8 mouse cellular contexts compared by ENCODE assay signal in the genomic region with DNA sequence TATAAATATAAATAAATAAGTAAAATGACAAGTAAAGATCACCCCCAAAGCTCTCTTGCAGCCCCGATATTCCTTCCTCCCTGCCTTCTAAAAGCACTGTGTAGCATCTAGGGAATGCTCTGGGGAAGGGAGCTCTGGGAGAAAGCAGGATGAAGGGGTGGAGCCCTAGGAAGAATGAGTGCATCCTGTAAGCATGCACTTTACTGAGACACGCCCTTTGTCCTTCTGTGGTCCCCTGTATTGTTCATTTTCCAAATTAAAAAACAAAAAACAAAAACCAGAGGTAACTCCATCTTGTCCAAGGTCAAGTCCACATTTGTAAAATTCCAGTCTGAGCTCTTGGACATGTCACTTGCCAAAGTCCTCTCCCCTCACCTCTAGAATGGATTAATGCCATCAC. TPM values are rescaled to one million over a fixed set of nuclear protein-coding genes. Genes with fewer than 3 reads are reported as not detected.
DNase-seq lines count a peak whose midpoint lies in the region; ATAC-seq and TF ChIP-seq lines count a peak whose summit lies in the region.

No protein-coding gene starts in this region.

- H3K36me3 ChIP-seq in kidney, embryonic 16.5 days (ENCODE audit: insufficient read depth, low read length), result peaks cover 40% of the 10 kb centered on the region
- H3K36me3 ChIP-seq in intestine, embryonic 14.5 days (ENCODE audit: control insufficient read depth, insufficient read depth, low read length), result peaks cover 41% of the 10 kb centered on the region
- peaks cover 18% of the 10 kb centered on the region for H3K36me3 ChIP-seq in myocyte (ENCODE audit: control insufficient read depth, insufficient read depth)

- H3K4me2 ChIP-seq in kidney, embryonic 16.5 days (replicated peaks; ENCODE audit: low read depth, low read length), result peak overlapping the region; percentile 86
- peak overlapping the region; percentile 94 for H3K4me2 ChIP-seq in intestine, embryonic 14.5 days (ENCODE audit: low read length)
- H3K4me2 ChIP-seq in myocyte (ENCODE audit: low read depth), result peak overlapping the region; percentile 100

- no peak for TF ChIP-seq POLR2A in cortical plate, adult 2 months (IDR thresholded peaks at IDR 0.05; ENCODE audit: extremely low read depth, insufficient read depth, low read length)
- TF ChIP-seq POLR2A in myocyte (IDR thresholded peaks at IDR 0.05; ENCODE audit: insufficient read length, low read depth), result no peak

- H3K9me3 ChIP-seq in kidney, embryonic 16.5 days (ENCODE audit: low read length), result no peaks in the 10 kb centered on the region
- H3K9me3 ChIP-seq in intestine, embryonic 14.5 days (ENCODE audit: control insufficient read depth, low read length), result no peaks in the 10 kb centered on the region

- H3K27me3 ChIP-seq in kidney, embryonic 16.5 days (ENCODE audit: insufficient read depth, low read length), result no peaks in the 10 kb centered on the region
- no peaks in the 10 kb centered on the region for H3K27me3 ChIP-seq in intestine, embryonic 14.5 days (replicated peaks; ENCODE audit: control insufficient read depth, insufficient read depth, low read length)
- no peaks in the 10 kb centered on the region for H3K27me3 ChIP-seq in myocyte (ENCODE audit: control insufficient read depth, insufficient read depth, insufficient read length)

- H3K4me1 ChIP-seq in kidney, embryonic 16.5 days (ENCODE audit: insufficient read depth, low read length), result peaks cover 25% of the 10 kb centered on the region
- peaks cover 8% of the 10 kb centered on the region for H3K4me1 ChIP-seq in cortical plate, adult 2 months (ENCODE audit: control insufficient read depth, insufficient read depth, low read length)
- H3K4me1 ChIP-seq in intestine, embryonic 14.5 days (replicated peaks; ENCODE audit: control insufficient read depth, insufficient read depth, low read length), result peaks cover 23% of the 10 kb centered on the region

- no peak overlapping the region for H3ac ChIP-seq in myocyte (ENCODE audit: control insufficient read depth, insufficient read length)

- 73% methylated on average over 2 of the region's 2 CpGs for WGBS in kidney, embryonic 16.5 days
- WGBS in intestine, embryonic 14.5 days, result 66% methylated on average over 2 of the region's 2 CpGs

- no peak for TF ChIP-seq CTCF in cortical plate, adult 2 months (IDR thresholded peaks at IDR 0.05; ENCODE audit: extremely low read depth, insufficient read depth, low read length)

- H3K27ac ChIP-seq in kidney, embryonic 16.5 days (ENCODE audit: low read length), result peak overlapping the region; percentile 98
- H3K27ac ChIP-seq in cortical plate, adult 2 months (ENCODE audit: insufficient read depth, low read length), result no peak overlapping the region
- H3K27ac ChIP-seq in intestine, embryonic 14.5 days (ENCODE audit: low read depth), result no peak overlapping the region

- DNase-seq in kidney, postnatal 25 days, result no peak
- no peak for DNase-seq in intestine, embryonic 14.5 days (ENCODE audit: low spot score)
- no peak for DNase-seq in spleen, postnatal 36 days (ENCODE audit: low spot score in 2 of 2)
- DNase-seq in frontal cortex, postnatal 10 days (ENCODE audit: low spot score in 2 of 2), result no peak
- DNase-seq in right cerebral cortex, adult 2 months (ENCODE audit: low spot score in 2 of 2), result no peak

- ATAC-seq in kidney, embryonic 16.5 days (ENCODE audit: low FRiP score, low TSS enrichment), result no peak
- ATAC-seq in intestine, embryonic 14.5 days (replicated peaks; ENCODE audit: low FRiP score, low TSS enrichment, low read depth), result no peak

- peak overlapping the region; percentile 87 for H3K4me3 ChIP-seq in kidney, embryonic 16.5 days (ENCODE audit: low read length)
- H3K4me3 ChIP-seq in cortical plate, adult 2 months (ENCODE audit: insufficient read depth, low read length), result peak overlapping the region; percentile 67
- H3K4me3 ChIP-seq in intestine, embryonic 14.5 days (ENCODE audit: low read depth, low read length), result peak overlapping the region; percentile 89
- H3K4me3 ChIP-seq in myocyte, result peak overlapping the region; percentile 85

- peaks cover 30% of the 10 kb centered on the region for H3K79me2 ChIP-seq in myocyte (ENCODE audit: control insufficient read depth, insufficient read depth)

- H3K9ac ChIP-seq in kidney, embryonic 16.5 days (replicated peaks; ENCODE audit: low read length), result peak overlapping the region; percentile 82
- peak overlapping the region; percentile 76 for H3K9ac ChIP-seq in intestine, embryonic 14.5 days (ENCODE audit: low read length)

TF ChIP-seq in myocyte, 11 proteins besides CTCF, POLR2A, EP300 and RAD21:
- no peak for TF ChIP-seq POLR2AphosphoS2 (IDR thresholded peaks at IDR 0.05; ENCODE audit: insufficient read length, low read depth)
- no peak for TF ChIP-seq MYOD1 (IDR thresholded peaks at IDR 0.05; ENCODE audit: control insufficient read depth in 1 of 3, insufficient read length in 2 of 3, low read depth in 2 of 3)
- no peak for TF ChIP-seq E2F4 (IDR thresholded peaks at IDR 0.05; ENCODE audit: insufficient read depth)
- no peak for TF ChIP-seq REST (IDR thresholded peaks at IDR 0.05; ENCODE audit: insufficient read depth, insufficient read length)
- no peak for TF ChIP-seq TCF12 (IDR thresholded peaks at IDR 0.05; ENCODE audit: insufficient read depth, poor library complexity, severe bottlenecking)
- TF ChIP-seq CEBPB (IDR thresholded peaks at IDR 0.05; ENCODE audit: insufficient read depth, poor library complexity, severe bottlenecking), result no peak
- no peak for TF ChIP-seq USF1 (IDR thresholded peaks at IDR 0.05; ENCODE audit: low read depth)
- TF ChIP-seq MYOG (IDR thresholded peaks at IDR 0.05; ENCODE audit: control insufficient read depth in 1 of 3, insufficient read depth in 1 of 3, insufficient read length in 2 of 3, low read depth in 2 of 3), result no peak
- no peak for TF ChIP-seq TCF3 (IDR thresholded peaks at IDR 0.05; ENCODE audit: insufficient read length, low read depth)
- TF ChIP-seq SRF (IDR thresholded peaks at IDR 0.05; ENCODE audit: control insufficient read depth, insufficient read length, low read depth), result no peak
- TF ChIP-seq MAX (IDR thresholded peaks at IDR 0.05; ENCODE audit: low read depth), result no peak
TF ChIP-seq in myocyte: peak in this region for 0.

RNA-seq across cellular contexts. Expression of gene Otub1, which starts 1.2 kb away (rescaled TPM):
- 231 and 241 TPM in 2 replicates for polyA plus RNA-seq in kidney, embryonic 16.5 days (2015; fragmentation: Nextera tagmentation; extraction: Ambion mirVana)
- polyA plus RNA-seq in cortical plate, adult 2 months (2012; rRNA removed), result 265 TPM in 2 replicates
- 205 and 224 TPM in 2 replicates for polyA plus RNA-seq in intestine, embryonic 14.5 days (2014; fragmentation: Nextera tagmentation; extraction: Ambion mirVana)
- 112 TPM for polyA plus RNA-seq in myocyte (2012; fragmentation: generic; extraction: Trizol)

RNA-seq across cellular contexts. Expression of gene Cox8a, which starts 12.5 kb away (rescaled TPM):
- 1,116 and 1,175 TPM in 2 replicates for polyA plus RNA-seq in kidney, embryonic 16.5 days (2015; fragmentation: Nextera tagmentation; extraction: Ambion mirVana)
- polyA plus RNA-seq in cortical plate, adult 2 months (2012; rRNA removed), result 1,448 and 1,495 TPM in 2 replicates
- 1,241 and 1,347 TPM in 2 replicates for polyA plus RNA-seq in intestine, embryonic 14.5 days (2014; fragmentation: Nextera tagmentation; extraction: Ambion mirVana)
- 1,011 TPM for polyA plus RNA-seq in myocyte (2012; fragmentation: generic; extraction: Trizol)

RNA-seq across cellular contexts. Expression of gene Naa40, which starts 36.1 kb away (rescaled TPM):
- 81.4 and 88.0 TPM in 2 replicates for polyA plus RNA-seq in kidney, embryonic 16.5 days (2015; fragmentation: Nextera tagmentation; extraction: Ambion mirVana)
- polyA plus RNA-seq in cortical plate, adult 2 months (2012; rRNA removed), result 62.4 and 64.7 TPM in 2 replicates
- 67.4 and 73.0 TPM in 2 replicates for polyA plus RNA-seq in intestine, embryonic 14.5 days (2014; fragmentation: Nextera tagmentation; extraction: Ambion mirVana)
- polyA plus RNA-seq in myocyte (2012; fragmentation: generic; extraction: Trizol), result 10.3 TPM
